Mouse (Mus musculus) spleen, adult 2 months (tissue): ENCODE measurements around the gene Gm20388. TPM values are rescaled to one million over a fixed set of nuclear protein-coding genes. Genes with fewer than 3 reads are reported as not detected.

Experiments
- DNase-seq, 2 experiments: peaks; one replicate each; pipeline versions ENCODE4 v3.0.0 to v3.0.0-alpha.2; 2012 to 2021; ENCODE audit warnings: low spot score in 2 of 2, low read depth in 1 of 2
- H3K27ac ChIP-seq: fragments of 200-500 bp; 2 replicates; pipeline ENCODE4 v1.5.1; 2012; ENCODE audit warnings: low read length, inconsistent platforms; ENCODE audit not compliant: insufficient read depth
- H3K27me3 ChIP-seq: fragments of 200-500 bp; 2 replicates; pipeline ENCODE4 v1.6.1; 2012; ENCODE audit warnings: mild to moderate bottlenecking, moderate library complexity, low read length, inconsistent platforms; ENCODE audit not compliant: control insufficient read depth, insufficient read depth
- H3K36me3 ChIP-seq: fragments of 200-500 bp; 2 replicates; pipeline ENCODE4 v1.6.1; 2012; ENCODE audit warnings: mild to moderate bottlenecking, low read length, inconsistent platforms; ENCODE audit not compliant: control insufficient read depth, insufficient read depth
- H3K4me1 ChIP-seq: fragments of 200-500 bp; 2 replicates; pipeline ENCODE4 v1.6.1; 2011; ENCODE audit warnings: inconsistent platforms; ENCODE audit not compliant: control insufficient read depth, insufficient read depth, insufficient read length
- H3K4me3 ChIP-seq: fragments of 200-500 bp; 2 replicates; pipeline ENCODE4 v1.5.1; 2011; ENCODE audit warnings: mild to moderate bottlenecking, inconsistent platforms; ENCODE audit not compliant: insufficient read depth, insufficient read length; ENCODE audit errors: extremely low read depth
- CTCF ChIP-seq: fragments of 200-500 bp; IDR thresholded peaks from 2 replicates; pipeline ENCODE4 v1.5.1; 2011; ENCODE audit warnings: mild to moderate bottlenecking, inconsistent platforms; ENCODE audit not compliant: insufficient read depth, insufficient read length, insufficient replicate concordance; ENCODE audit errors: extremely low read depth
- POLR2A ChIP-seq: fragments of 200-500 bp; IDR thresholded peaks from 2 replicates; pipeline ENCODE4 v1.6.1; 2011; ENCODE audit warnings: low read depth, low read length, inconsistent platforms
- WGBS: fragments of 180-500 bp; shearing (Covaris S2); methylation state at CpG from one replicate; pipeline ENCODE4 v1.1.7; 2018; 5-methylcytosine and 5-hydroxymethylcytosine counted together
- polyA plus RNA-seq: library from polyadenylated mRNA; depleted of rRNA; stranded (reverse); fragments of >200 nt; gene quantifications from 2 replicates; pipeline ENCODE4 v1.2.3, GENCODE M21; 2012

Gene Gm20388
- polyA plus RNA-seq, 1 experiment = 26.1 TPM

GRCm38 (mm10) chr8:124196797-124197196, 4286.2 kb downstream of the Gm20388 start:
- H3K27me3 ChIP-seq = no peaks in the 10 kb centered on the region
- no peak for DNase-seq
- H3K36me3 ChIP-seq = no peaks in the 10 kb centered on the region
- TF ChIP-seq POLR2A (no peak), CTCF (no peak)
- H3K4me1 ChIP-seq = no peaks in the 10 kb centered on the region
- H3K27ac ChIP-seq = no peak overlapping the region
- no peak overlapping the region for H3K4me3 ChIP-seq
- WGBS = 67% methylated on average over 5 of the region's 5 CpGs

GRCm38 (mm10) chr8:124198230-124198629, 4287.6 kb downstream of the Gm20388 start:
- Histone ChIP-seq H3K4me1 (no peaks in the 10 kb centered on the region), H3K27ac (no peak overlapping the region), H3K36me3 (no peaks in the 10 kb centered on the region), H3K4me3 (no peak overlapping the region), H3K27me3 (no peaks in the 10 kb centered on the region)
- no peak for DNase-seq
- 91% methylated on average over 7 of the region's 7 CpGs for WGBS
- no peak for TF ChIP-seq CTCF

GRCm38 (mm10) chr8:124200400-124200799, 4289.8 kb downstream of the Gm20388 start:
- H3K36me3 ChIP-seq = no peaks in the 10 kb centered on the region
- no peak overlapping the region for H3K4me3 ChIP-seq
- H3K4me1 ChIP-seq = no peaks in the 10 kb centered on the region
- TF ChIP-seq POLR2A = no peak
- no peak for TF ChIP-seq CTCF
- WGBS = 71% methylated on average over 7 of the region's 7 CpGs
- no peak for DNase-seq
- no peak overlapping the region for H3K27ac ChIP-seq
- no peaks in the 10 kb centered on the region for H3K27me3 ChIP-seq

- H3K4me1 ChIP-seq = no peaks in the 10 kb centered on the region
- no peaks in the 10 kb centered on the region for H3K36me3 ChIP-seq
- H3K27ac ChIP-seq = no peak overlapping the region
- H3K27me3 ChIP-seq = no peaks in the 10 kb centered on the region
- no peak for TF ChIP-seq POLR2A
- TF ChIP-seq CTCF = no peak
- no peak overlapping the region for H3K4me3 ChIP-seq
- WGBS = 63% methylated on average over 8 of the region's 8 CpGs
- DNase-seq = no peak
Measured at GRCm38 (mm10) chr8:124201706-124202105, 4291.1 kb downstream of the Gm20388 start.

- WGBS = 93% methylated on average over 5 of the region's 5 CpGs
- Histone ChIP-seq H3K27ac (no peak overlapping the region), H3K27me3 (no peaks in the 10 kb centered on the region), H3K4me3 (no peak overlapping the region), H3K4me1 (no peaks in the 10 kb centered on the region), H3K36me3 (no peaks in the 10 kb centered on the region)
- TF ChIP-seq POLR2A (no peak), CTCF (no peak)
- DNase-seq = no peak
Measured at GRCm38 (mm10) chr8:124202895-124203294, 4292.3 kb downstream of the Gm20388 start.

GRCm38 (mm10) chr8:124204001-124204601, 4293.5 kb downstream of the Gm20388 start:
- no peaks in the 10 kb centered on the region for H3K36me3 ChIP-seq
- no peak for TF ChIP-seq POLR2A
- TF ChIP-seq CTCF = no peak
- no peaks in the 10 kb centered on the region for H3K4me1 ChIP-seq
- H3K27ac ChIP-seq = no peak overlapping the region
- WGBS = 92% methylated on average over 13 of the region's 13 CpGs
- H3K4me3 ChIP-seq = no peak overlapping the region
- no peak for DNase-seq
- H3K27me3 ChIP-seq = no peaks in the 10 kb centered on the region

GRCm38 (mm10) chr8:124212148-124212547, 4301.5 kb downstream of the Gm20388 start:
- Histone ChIP-seq H3K27ac (no peak overlapping the region), H3K4me3 (no peak overlapping the region), H3K36me3 (no peaks in the 10 kb centered on the region), H3K4me1 (no peaks in the 10 kb centered on the region), H3K27me3 (no peaks in the 10 kb centered on the region)
- no peak for DNase-seq
- TF ChIP-seq POLR2A (no peak), CTCF (no peak)
- WGBS = 45% methylated on average over 2 of the region's 2 CpGs

GRCm38 (mm10) chr8:124216951-124217350, 4306.3 kb downstream of the Gm20388 start:
- Histone ChIP-seq H3K4me1 (no peaks in the 10 kb centered on the region), H3K36me3 (no peaks in the 10 kb centered on the region), H3K27ac (no peak overlapping the region), H3K4me3 (no peak overlapping the region), H3K27me3 (no peaks in the 10 kb centered on the region)
- no peak for DNase-seq
- TF ChIP-seq CTCF (no peak), POLR2A (no peak)
